Mouse (Mus musculus) neural tube, embryonic 12.5 days (tissue): ENCODE measurements at regions not wholly inside any gene's neighbourhood (a gene's known extent, or its start where the extent isn't known, plus 50 kb on each side); places are given as distances from the start of the nearest gene placed in this dataset.

Experiments
- ATAC-seq: fragments of 200-750 bp; cut with Nextera tagmentation; 2 replicates; pipeline ENCODE4 v1.8.0; 2017; ENCODE audit warnings: low read depth, mild to moderate bottlenecking, moderate TSS enrichment, moderate library complexity; ENCODE audit not compliant: low FRiP score
- H3K27ac ChIP-seq: fragments of 300-500 bp; sonication (generic); 2 replicates; pipeline ENCODE4 v1.5.1; 2016
- H3K27me3 ChIP-seq: fragments of 300-500 bp; sonication (generic); replicated peaks from 2 replicates; pipeline ENCODE4 v1.6.1; 2016; ENCODE audit warnings: mild to moderate bottlenecking
- H3K36me3 ChIP-seq: fragments of 300-500 bp; sonication (generic); 2 replicates; pipeline ENCODE4 v1.6.1; 2016; ENCODE audit warnings: mild to moderate bottlenecking
- H3K4me1 ChIP-seq: fragments of 300-500 bp; sonication (generic); 2 replicates; pipeline ENCODE4 v1.6.1; 2016
- H3K4me2 ChIP-seq: fragments of 300-500 bp; sonication (generic); replicated peaks from 2 replicates; pipeline ENCODE4 v1.6.1; 2016; ENCODE audit warnings: mild to moderate bottlenecking
- H3K4me3 ChIP-seq: fragments of 300-500 bp; sonication (generic); 2 replicates; pipeline ENCODE4 v1.5.1; 2016
- H3K9ac ChIP-seq: fragments of 300-500 bp; sonication (generic); 2 replicates; pipeline ENCODE4 v1.6.1; 2016; ENCODE audit warnings: mild to moderate bottlenecking
- H3K9me3 ChIP-seq: fragments of 300-500 bp; sonication (generic); 2 replicates; pipeline ENCODE4 v1.6.1; 2016; ENCODE audit warnings: mild to moderate bottlenecking
- WGBS: fragments of 180-500 bp; shearing (Covaris S2); methylation state at CpG from one replicate; pipeline ENCODE4 v1.1.7; 2016; 5-methylcytosine and 5-hydroxymethylcytosine counted together

- no peak overlapping the region for H3K9ac ChIP-seq
- no peaks in the 10 kb centered on the region for H3K36me3 ChIP-seq
- H3K27ac ChIP-seq: no peak overlapping the region
- no peak overlapping the region for H3K4me2 ChIP-seq
- no peaks in the 10 kb centered on the region for H3K9me3 ChIP-seq
- H3K4me1 ChIP-seq: no peaks in the 10 kb centered on the region; the same call in 1 of the 2 replicates
- WGBS: 61% methylated on average over 1 of the region's 1 CpGs
- ATAC-seq: no peak
- no peak overlapping the region for H3K4me3 ChIP-seq
- H3K27me3 ChIP-seq: no peaks in the 10 kb centered on the region
Observed at GRCm38 (mm10) chr3:54443791-54444190, 82.9 kb downstream of the Postn start.

- Histone ChIP-seq H3K27ac (no peak overlapping the region), H3K4me2 (no peak overlapping the region), H3K27me3 (no peaks in the 10 kb centered on the region), H3K9me3 (no peaks in the 10 kb centered on the region), H3K4me3 (no peak overlapping the region), H3K9ac (no peak overlapping the region), H3K36me3 (no peaks in the 10 kb centered on the region), H3K4me1 (no peaks in the 10 kb centered on the region; the same call in 1 of the 2 replicates)
- no peak for ATAC-seq
- WGBS: 33% methylated on average over 3 of the region's 3 CpGs
Observed at GRCm38 (mm10) chr3:54446889-54447288, 86.0 kb downstream of the Postn start.

- H3K27me3 ChIP-seq: no peaks in the 10 kb centered on the region
- ATAC-seq: no peak
- 86% methylated on average over 2 of the region's 2 CpGs for WGBS
- no peak overlapping the region for H3K9ac ChIP-seq
- no peaks in the 10 kb centered on the region for H3K9me3 ChIP-seq
- no peaks in the 10 kb centered on the region for H3K36me3 ChIP-seq
- no peak overlapping the region for H3K27ac ChIP-seq
- no peak overlapping the region for H3K4me3 ChIP-seq
- no peak overlapping the region for H3K4me2 ChIP-seq
- no peaks in the 10 kb centered on the region for H3K4me1 ChIP-seq
Observed at GRCm38 (mm10) chr3:54457416-54457815, 96.5 kb downstream of the Postn start.

- H3K9ac ChIP-seq: no peak overlapping the region
- WGBS: 91% methylated on average over 6 of the region's 6 CpGs
- no peak overlapping the region for H3K4me2 ChIP-seq
- no peaks in the 10 kb centered on the region for H3K36me3 ChIP-seq
- ATAC-seq: no peak
- H3K4me3 ChIP-seq: no peak overlapping the region
- no peaks in the 10 kb centered on the region for H3K27me3 ChIP-seq
- no peaks in the 10 kb centered on the region for H3K9me3 ChIP-seq
- H3K4me1 ChIP-seq: no peaks in the 10 kb centered on the region
- no peak overlapping the region for H3K27ac ChIP-seq
Observed at GRCm38 (mm10) chr3:54461366-54461765, 100.5 kb downstream of the Postn start.

DNA sequence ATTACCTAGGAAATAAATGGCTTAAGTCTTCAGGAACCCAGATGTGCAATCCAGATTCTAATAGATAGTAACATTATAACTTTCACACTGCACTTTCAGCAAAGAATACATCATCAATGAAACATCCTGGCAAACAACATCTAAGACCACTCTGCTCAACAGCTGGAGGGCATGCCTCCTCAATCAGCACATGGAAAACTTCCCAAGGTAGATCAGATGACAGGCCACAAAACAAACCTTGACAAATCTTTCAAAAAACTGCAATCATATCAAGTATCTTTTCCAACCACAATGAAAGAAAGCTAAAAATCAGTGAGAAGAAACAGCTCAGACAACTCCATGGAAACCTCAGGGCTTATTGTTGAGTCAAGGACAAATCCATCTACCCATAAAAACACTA lies 105.2 kb downstream of the Postn start:
- ATAC-seq: no peak
- H3K9ac ChIP-seq: no peak overlapping the region
- no peak overlapping the region for H3K4me3 ChIP-seq
- H3K4me1 ChIP-seq: no peaks in the 10 kb centered on the region
- no peak overlapping the region for H3K27ac ChIP-seq
- H3K9me3 ChIP-seq: no peaks in the 10 kb centered on the region
- no peaks in the 10 kb centered on the region for H3K27me3 ChIP-seq
- H3K4me2 ChIP-seq: no peak overlapping the region
- H3K36me3 ChIP-seq: no peaks in the 10 kb centered on the region

DNA sequence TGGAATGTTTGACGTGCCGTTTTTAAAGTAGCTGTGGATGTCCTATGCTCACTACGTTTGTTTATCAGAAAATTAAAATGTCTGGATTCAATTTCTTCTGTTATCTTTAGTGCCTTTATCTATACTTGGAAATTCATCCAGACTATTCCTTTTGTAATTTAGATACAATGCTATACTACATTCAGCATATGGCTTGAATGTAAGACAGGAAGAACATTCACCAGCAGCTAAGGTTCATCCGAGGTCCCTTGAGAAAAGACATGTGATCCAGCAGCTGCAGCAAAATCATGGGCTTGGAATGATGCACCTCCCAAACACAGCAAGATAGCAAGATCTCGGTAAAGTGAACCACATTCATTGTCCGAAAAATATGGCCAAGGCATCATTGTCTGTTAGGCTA lies 113.3 kb downstream of the Postn start:
- ATAC-seq: no peak
- H3K9me3 ChIP-seq: no peaks in the 10 kb centered on the region
- H3K4me2 ChIP-seq: no peak overlapping the region
- 86% methylated on average over 6 of the region's 6 CpGs for WGBS
- H3K27ac ChIP-seq: no peak overlapping the region
- H3K9ac ChIP-seq: no peak overlapping the region
- H3K4me3 ChIP-seq: no peak overlapping the region
- H3K4me1 ChIP-seq: no peaks in the 10 kb centered on the region
- no peaks in the 10 kb centered on the region for H3K36me3 ChIP-seq
- H3K27me3 ChIP-seq: no peaks in the 10 kb centered on the region

DNA sequence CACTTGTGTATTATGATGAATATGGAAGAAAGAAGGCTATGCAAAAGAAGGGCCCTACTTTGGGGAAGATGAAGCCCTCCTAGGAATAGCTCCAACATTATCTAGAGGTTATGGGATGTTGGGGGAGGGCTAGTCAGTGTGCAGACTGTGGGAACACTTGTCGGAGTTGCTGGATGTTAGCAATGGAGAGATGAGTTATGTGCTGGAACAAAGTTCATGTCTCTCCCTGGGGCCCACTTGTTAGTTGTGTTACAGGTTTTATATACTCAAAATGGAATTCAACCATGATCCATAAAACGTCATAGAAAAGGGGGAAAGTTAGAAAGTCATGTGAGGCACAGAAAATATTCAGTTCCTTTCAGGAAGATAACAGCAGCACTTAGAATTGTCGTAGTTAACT lies 115.0 kb downstream of the Postn start:
- H3K4me1 ChIP-seq: no peaks in the 10 kb centered on the region
- no peaks in the 10 kb centered on the region for H3K36me3 ChIP-seq
- H3K4me2 ChIP-seq: no peak overlapping the region
- no peak overlapping the region for H3K4me3 ChIP-seq
- no peak for ATAC-seq
- H3K9ac ChIP-seq: no peak overlapping the region
- 76% methylated on average over 3 of the region's 3 CpGs for WGBS
- no peaks in the 10 kb centered on the region for H3K27me3 ChIP-seq
- H3K9me3 ChIP-seq: no peaks in the 10 kb centered on the region
- H3K27ac ChIP-seq: no peak overlapping the region

DNA sequence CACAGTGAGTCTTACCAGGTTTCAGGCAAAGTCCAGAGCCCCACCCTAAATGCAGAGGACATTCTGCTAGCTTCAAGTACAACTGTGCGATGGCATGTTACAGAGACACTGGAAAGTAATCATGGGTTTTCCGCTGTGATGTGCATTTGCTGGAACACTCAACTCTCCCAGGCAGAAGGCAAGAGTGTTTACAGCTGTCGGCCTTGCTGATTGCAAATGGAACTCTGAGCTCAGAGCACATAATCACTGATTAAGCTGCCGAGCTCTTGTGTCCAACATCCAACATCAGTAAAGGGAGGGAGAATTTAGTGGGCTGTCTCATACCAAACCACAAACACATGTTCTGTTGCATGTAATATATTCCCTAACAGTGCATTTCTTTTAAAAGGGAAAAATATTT lies 117.1 kb downstream of the Postn start:
- Histone ChIP-seq H3K9me3 (no peaks in the 10 kb centered on the region), H3K4me3 (no peak overlapping the region), H3K27ac (no peak overlapping the region), H3K9ac (no peak overlapping the region), H3K4me1 (no peaks in the 10 kb centered on the region), H3K36me3 (no peaks in the 10 kb centered on the region), H3K27me3 (no peaks in the 10 kb centered on the region), H3K4me2 (no peak overlapping the region)
- 85% methylated on average over 4 of the region's 4 CpGs for WGBS
- ATAC-seq: no peak

- Histone ChIP-seq H3K9ac (no peak overlapping the region), H3K9me3 (no peaks in the 10 kb centered on the region), H3K27ac (no peak overlapping the region), H3K36me3 (no peaks in the 10 kb centered on the region), H3K4me1 (no peaks in the 10 kb centered on the region), H3K4me3 (no peak overlapping the region), H3K27me3 (no peaks in the 10 kb centered on the region), H3K4me2 (no peak overlapping the region)
- 85% methylated on average over 6 of the region's 6 CpGs for WGBS
- no peak for ATAC-seq
Observed at GRCm38 (mm10) chr3:54480251-54480650, 119.3 kb downstream of the Postn start.

DNA sequence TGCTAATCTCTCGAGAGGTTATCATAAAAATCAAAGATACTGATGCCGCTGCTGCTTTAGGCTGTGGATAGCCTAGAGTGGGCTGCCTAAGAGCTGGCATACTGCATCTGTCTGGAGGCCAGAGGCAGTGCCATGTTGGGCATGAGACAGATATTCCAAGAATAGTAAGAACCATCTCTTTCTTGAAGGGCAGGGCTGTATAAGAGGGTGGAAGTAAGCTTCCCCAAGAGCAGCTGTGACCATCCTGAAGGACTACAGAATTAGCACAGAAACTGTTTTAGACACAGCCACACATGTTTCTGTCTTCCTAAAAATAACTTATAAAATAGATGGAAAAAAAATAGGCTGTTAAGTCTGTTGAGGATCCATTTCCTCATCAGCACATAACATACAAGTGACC lies 126.4 kb downstream of the Postn start:
- WGBS: 98% methylated on average over 2 of the region's 2 CpGs
- ATAC-seq: no peak

DNA sequence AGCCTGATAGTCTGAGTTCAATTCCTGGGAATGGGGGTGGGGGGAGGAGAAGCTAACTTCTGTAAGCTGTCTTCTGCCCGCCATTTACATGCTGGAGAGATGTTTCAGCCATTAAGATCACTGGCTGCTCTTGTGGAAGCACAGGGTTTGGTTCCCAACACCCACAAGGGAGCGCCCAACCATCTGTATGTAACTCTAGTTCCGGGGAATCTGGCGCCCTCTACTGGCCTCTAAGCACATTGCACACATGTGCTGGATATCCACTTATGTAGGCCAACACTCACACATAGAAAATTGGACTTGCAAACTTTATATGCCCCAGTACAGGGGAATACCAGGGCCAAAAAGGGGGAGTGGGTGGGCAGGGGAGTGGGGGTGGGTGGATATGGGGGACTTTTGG lies 126.9 kb downstream of the Postn start:
- H3K9ac ChIP-seq: no peak overlapping the region
- H3K4me2 ChIP-seq: no peak overlapping the region
- no peaks in the 10 kb centered on the region for H3K9me3 ChIP-seq
- H3K4me3 ChIP-seq: no peak overlapping the region
- H3K4me1 ChIP-seq: no peaks in the 10 kb centered on the region
- 74% methylated on average over 4 of the region's 4 CpGs for WGBS
- ATAC-seq: no peak
- H3K27me3 ChIP-seq: no peaks in the 10 kb centered on the region
- no peak overlapping the region for H3K27ac ChIP-seq
- no peaks in the 10 kb centered on the region for H3K36me3 ChIP-seq

More for the DNA sequence above, 126.4 kb downstream of the Postn start:
- H3K27me3 ChIP-seq: no peaks in the 10 kb centered on the region
- no peak overlapping the region for H3K27ac ChIP-seq
- no peak overlapping the region for H3K4me3 ChIP-seq
- H3K9ac ChIP-seq: no peak overlapping the region
- H3K9me3 ChIP-seq: no peaks in the 10 kb centered on the region
- no peaks in the 10 kb centered on the region for H3K4me1 ChIP-seq
- no peak overlapping the region for H3K4me2 ChIP-seq
- no peaks in the 10 kb centered on the region for H3K36me3 ChIP-seq

DNA sequence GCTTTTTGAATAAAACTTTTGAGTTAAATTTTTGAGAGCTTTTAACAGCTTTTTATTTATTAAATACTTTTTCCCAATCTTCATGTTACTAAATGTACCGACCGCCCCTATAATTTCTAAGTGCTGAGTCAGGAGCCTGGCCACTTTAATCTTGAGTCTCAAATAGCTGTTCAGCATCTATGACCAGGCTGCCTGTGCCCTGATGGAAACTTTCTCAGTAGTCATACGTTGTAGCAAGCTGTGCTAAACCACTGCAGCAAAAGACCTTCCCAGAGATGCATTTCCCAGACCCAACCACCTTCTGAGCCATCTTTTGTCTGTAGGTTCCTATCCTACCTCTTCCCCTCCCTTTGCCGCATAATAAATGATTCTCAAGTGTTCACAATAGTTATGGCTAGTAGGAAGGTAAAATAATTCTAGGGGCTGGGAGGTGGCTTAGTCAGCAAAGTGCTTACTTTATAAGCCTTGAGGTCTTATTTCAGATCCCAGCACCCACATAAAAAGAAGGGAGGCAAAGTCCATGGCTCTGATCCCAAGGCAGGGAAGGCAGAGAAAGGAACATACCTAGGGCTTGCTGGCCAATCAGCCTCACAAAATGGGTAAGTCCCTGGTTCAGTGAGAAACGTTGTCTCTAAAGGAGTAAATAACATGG lies 129.5 kb downstream of the Postn start:
- H3K9me3 ChIP-seq: no peaks in the 10 kb centered on the region
- H3K4me1 ChIP-seq: no peaks in the 10 kb centered on the region
- no peak overlapping the region for H3K4me3 ChIP-seq
- no peak for ATAC-seq
- no peak overlapping the region for H3K4me2 ChIP-seq
- 86% methylated on average over 5 of the region's 5 CpGs for WGBS
- H3K36me3 ChIP-seq: no peaks in the 10 kb centered on the region
- no peak overlapping the region for H3K9ac ChIP-seq
- H3K27me3 ChIP-seq: no peaks in the 10 kb centered on the region
- no peak overlapping the region for H3K27ac ChIP-seq

DNA sequence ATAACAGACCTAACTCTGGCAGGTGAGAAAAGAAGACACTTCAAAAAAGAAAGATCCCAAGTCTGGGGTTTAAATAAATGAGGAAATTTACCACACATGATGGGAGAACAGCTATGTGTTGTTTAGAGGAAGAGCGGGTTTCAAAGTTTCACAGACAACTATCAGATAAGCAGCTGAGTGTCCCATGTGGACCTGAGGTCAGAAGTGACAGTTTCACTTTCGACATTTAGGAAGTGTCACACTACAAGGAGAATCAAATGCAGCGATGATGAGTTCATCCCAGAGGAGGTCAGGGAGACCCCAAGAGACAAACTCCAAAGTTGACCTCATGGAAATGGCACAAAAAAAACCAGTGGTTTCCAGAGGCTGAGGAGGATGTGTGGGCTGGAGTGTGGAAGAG lies 132.7 kb downstream of the Postn start:
- no peak for ATAC-seq
- no peaks in the 10 kb centered on the region for H3K9me3 ChIP-seq
- WGBS: 93% methylated on average over 3 of the region's 3 CpGs

More for the DNA sequence above, 132.7 kb downstream of the Postn start:
- Histone ChIP-seq H3K36me3 (no peaks in the 10 kb centered on the region), H3K27ac (no peak overlapping the region), H3K27me3 (no peaks in the 10 kb centered on the region), H3K9ac (no peak overlapping the region), H3K4me2 (no peak overlapping the region), H3K4me3 (no peak overlapping the region), H3K4me1 (no peaks in the 10 kb centered on the region)
